Mouse (Mus musculus) cortical plate, adult 2 months (tissue): Measurements from ENCODE around the gene A930018P22Rik.

Experiments
- CTCF ChIP-seq: fragments of 200-500 bp; IDR thresholded peaks from 2 replicates; pipeline ENCODE4 v1.5.1; 2011; ENCODE audit warnings: mild to moderate bottlenecking, control low read depth, low read length; ENCODE audit not compliant: insufficient read depth; ENCODE audit errors: extremely low read depth
- POLR2A ChIP-seq: fragments of 200-500 bp; IDR thresholded peaks from 2 replicates; pipeline ENCODE4 v1.6.1; 2011; ENCODE audit warnings: mild to moderate bottlenecking, low read length, control low read depth; ENCODE audit not compliant: insufficient read depth; ENCODE audit errors: extremely low read depth

GRCm38 (mm10) chr2:104130165-104130564 lies 7.6 kb downstream of the A930018P22Rik start:
- TF ChIP-seq POLR2A (no peak), CTCF (no peak)
